Mouse (Mus musculus): Measurements from ENCODE around the gene Olfr702. TPM values are rescaled to one million over a fixed set of nuclear protein-coding genes. Genes with fewer than 3 reads are reported as not detected.

The Olfr702 gene
- total RNA-seq (2023): not detected

DNA sequence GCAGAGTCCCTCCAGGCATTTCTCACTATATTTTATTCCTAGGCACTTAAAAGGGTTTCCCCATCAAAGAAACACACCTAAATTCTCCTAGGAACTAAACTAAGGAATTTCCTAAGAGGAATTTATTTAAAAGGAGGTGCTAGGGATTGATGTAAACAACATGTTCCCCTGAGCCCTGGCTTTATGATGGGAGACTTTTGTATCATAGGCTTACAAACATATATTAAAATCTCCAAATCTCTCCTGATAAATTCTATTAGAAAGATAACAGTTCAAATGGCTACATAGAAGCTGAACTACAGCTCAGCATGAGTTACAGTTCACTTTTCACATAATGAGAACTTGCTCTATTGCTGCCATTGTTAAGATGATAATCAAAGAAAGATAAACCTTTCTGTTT is at the start of gene Olfr702:
Gene Olfr702, minus strand, starts transcription at position 101 of the 400 bp plus-strand sequence.

GRCm38 (mm10) chr7:106876791-106877190 is 43.1 kb upstream of the Olfr702 start, which contains the start of gene Olfr705:
Gene Olfr705 (minus strand): TSS chr7:106876891.

DNA sequence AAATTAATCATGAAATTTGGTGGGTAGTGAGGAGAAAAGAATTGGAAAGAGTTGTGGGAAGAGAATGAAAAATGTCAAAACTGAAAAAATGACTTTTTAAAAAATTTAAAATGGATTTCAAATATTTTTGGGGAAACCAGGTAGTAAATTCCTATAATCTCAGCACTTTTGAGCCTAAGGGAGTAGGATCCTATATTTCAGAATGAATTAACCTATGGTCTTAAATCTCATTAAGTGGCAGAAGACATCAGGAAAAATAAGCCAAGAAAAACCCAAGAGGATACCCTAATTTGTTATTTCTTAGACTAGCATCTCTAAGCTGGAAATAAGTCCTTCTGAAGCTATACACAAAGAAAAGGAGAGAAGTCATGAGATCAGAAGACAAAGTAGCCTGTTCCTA is 29.2 kb upstream of the Olfr702 start, which contains the start of gene Olfr704:
Gene Olfr704, plus strand, starts transcription at position 301 of the 400 bp plus-strand sequence.

DNA sequence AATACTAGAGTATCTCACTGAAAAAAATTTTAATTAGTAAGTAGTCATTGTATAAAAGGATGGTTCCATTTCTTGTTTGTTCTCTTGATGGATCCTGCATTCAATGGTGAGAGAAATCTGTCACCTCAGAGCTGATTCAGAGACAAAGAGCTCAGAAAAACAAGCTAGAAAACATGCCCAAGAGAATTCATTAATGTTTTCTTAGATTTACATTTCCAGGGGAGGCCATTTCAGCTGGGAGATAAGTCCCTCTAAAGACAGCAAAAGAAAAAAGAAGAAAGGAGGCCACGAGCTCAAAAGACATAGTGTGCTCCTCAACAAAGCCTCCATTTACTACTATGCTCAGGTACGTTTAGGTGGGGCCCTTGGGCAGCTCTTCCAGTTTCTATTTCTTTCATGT is 9.4 kb upstream of the Olfr702 start, which contains the start of gene Olfr703:
Gene Olfr703, plus strand, starts transcription at position 301 of the 400 bp plus-strand sequence.

DNA sequence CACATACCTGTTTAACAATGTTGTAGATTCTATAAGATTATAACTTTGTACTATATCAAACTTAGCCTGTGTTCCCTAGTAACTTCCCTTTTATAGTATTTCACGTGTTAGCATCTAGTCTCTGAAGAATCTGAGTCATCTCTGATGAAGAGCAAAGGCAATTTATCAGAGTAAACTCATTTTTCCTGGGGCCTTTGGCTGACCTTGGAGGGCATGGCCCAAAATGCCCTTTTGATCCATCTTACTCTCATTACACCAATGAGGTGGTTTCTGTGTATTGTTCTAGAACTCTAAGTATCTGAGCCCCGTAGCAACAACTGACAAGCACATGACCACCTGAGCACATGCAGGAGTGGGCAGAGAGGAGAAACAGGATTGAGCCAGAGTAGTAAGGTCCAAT is 19.9 kb downstream of the Olfr702 start, which contains the start of gene Olfr701:
Gene Olfr701, plus strand, starts transcription at position 301 of the 400 bp plus-strand sequence.

DNA sequence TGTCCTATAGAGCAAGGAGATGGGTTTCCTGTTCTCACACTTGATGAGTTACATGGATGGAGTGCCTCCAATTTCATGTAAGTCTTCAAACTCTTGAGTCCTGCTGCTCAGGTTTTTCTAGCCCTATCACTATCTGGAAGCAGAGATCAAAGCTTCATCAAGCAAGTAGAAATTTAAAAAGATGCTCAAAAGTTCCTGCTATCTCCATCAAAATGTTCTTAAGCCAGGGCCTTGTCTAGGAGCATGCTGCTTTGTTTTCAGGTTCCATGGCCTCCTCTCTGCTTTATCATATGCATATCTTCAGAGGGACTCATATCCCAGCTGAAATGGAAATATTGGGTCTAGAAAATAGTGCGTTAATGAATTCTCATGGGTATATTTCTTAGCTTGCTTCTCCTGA is 25.0 kb downstream of the Olfr702 start, which contains the start of gene Olfr700:
Gene Olfr700, minus strand, starts transcription at position 101 of the 400 bp plus-strand sequence.

GRCm38 (mm10) chr7:106793098-106793497 is 40.6 kb downstream of the Olfr702 start, which contains the start of gene Olfr699:
Gene Olfr699 (minus strand): TSS chr7:106793198.

Other genes starting within 250 kb of the Olfr702 start
- not detected for gene Olfr693, start 153.3 kb downstream of the Olfr702 start, total RNA-seq (2023)
- not detected for gene Olfr694, start 142.1 kb downstream of the Olfr702 start, total RNA-seq (2023)
- not detected for gene Olfr695, start 117.5 kb downstream of the Olfr702 start, total RNA-seq (2023)
- not detected for gene Olfr697, start 91.5 kb downstream of the Olfr702 start, total RNA-seq (2023)
- gene Olfr698, start 78.5 kb downstream of the Olfr702 start, total RNA-seq (2023): not detected
- not detected for gene Olfr699, start 40.7 kb downstream of the Olfr702 start, total RNA-seq (2023)
- gene Olfr700, start 25.1 kb downstream of the Olfr702 start, total RNA-seq (2023): not detected
- not detected for gene Olfr701, start 19.8 kb downstream of the Olfr702 start, total RNA-seq (2023)
- gene Olfr703, start 9.5 kb upstream of the Olfr702 start, total RNA-seq (2023): not detected
- gene Olfr704, start 29.3 kb upstream of the Olfr702 start, total RNA-seq (2023): not detected
- not detected for gene Olfr705, start 43.0 kb upstream of the Olfr702 start, total RNA-seq (2023)
- not detected for gene Olfr706, start 54.3 kb upstream of the Olfr702 start, total RNA-seq (2023)
- gene Olfr707, start 67.3 kb upstream of the Olfr702 start, total RNA-seq (2023): not detected
- not detected for gene Olfr1532-ps1, start 74.1 kb upstream of the Olfr702 start, total RNA-seq (2023)
- 0.33 TPM for gene Olfr709-ps1, start 98.3 kb upstream of the Olfr702 start, total RNA-seq (2023)
- not detected for gene Olfr710, start 114.4 kb upstream of the Olfr702 start, total RNA-seq (2023)
- not detected for gene Olfr6, start 130.0 kb upstream of the Olfr702 start, total RNA-seq (2023)
- gene Olfr711, start 141.6 kb upstream of the Olfr702 start, total RNA-seq (2023): not detected
- gene Olfr2, start 172.2 kb upstream of the Olfr702 start, total RNA-seq (2023): not detected
- not detected for gene Olfr713, start 197.3 kb upstream of the Olfr702 start, total RNA-seq (2023)
- gene Olfr714, start 237.1 kb upstream of the Olfr702 start, total RNA-seq (2023): not detected

Measured in CD4-positive naive resting alpha-beta T cell, adult 57 days (primary cell).